In the genomic region with DNA sequence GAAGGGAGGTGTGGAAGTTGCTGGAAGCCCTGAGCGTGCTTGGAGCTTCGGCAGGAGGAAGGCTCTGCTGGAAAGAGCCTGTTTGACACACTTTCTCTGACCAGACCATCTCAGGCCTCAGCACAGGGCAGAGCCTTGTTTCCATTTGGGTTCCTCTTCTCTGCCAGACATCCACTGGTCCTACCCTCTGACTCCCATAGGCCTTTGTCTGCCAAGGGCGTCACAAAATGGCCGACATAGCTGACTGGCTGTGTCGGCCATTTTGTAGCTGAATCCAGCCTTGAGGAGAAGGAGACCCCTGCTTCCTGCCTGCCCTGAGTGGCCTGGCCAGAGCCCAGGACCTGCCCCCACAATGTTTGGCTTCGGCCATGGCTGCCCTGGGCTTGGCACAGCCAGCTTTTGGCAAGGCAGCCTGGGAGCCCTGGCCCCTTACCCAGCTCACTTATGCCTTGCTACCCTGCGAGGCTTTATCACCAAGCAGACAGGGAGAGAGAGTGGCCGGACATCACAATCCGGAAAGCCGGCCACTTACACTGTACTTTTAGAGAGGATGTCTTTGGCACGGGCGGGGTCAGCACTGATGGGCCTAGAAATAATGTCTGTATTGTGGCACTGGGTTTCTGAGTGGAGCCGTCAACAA, we compare ENCODE assay signal across 11 mouse cellular contexts. TPM values are rescaled to one million over a fixed set of nuclear protein-coding genes. Genes with fewer than 3 reads are reported as not detected.
DNase-seq lines count a peak whose midpoint lies in the region; ATAC-seq and TF ChIP-seq lines count a peak whose summit lies in the region.
"Had no signal": no experiment of that assay in that cellular context is flagged by ENCODE, and none has a peak within 500 bp of the region (broad histone marks: within the 10 kb centered on the region; RNA-seq: fewer than 3 reads in every experiment).

No protein-coding gene starts in this region.

- H3K4me1 ChIP-seq in forebrain, embryonic 10.5 days = peaks cover 5% of the 10 kb centered on the region; the same call in 1 of the 2 replicates
- no peaks in the 10 kb centered on the region for H3K4me1 ChIP-seq in forebrain, embryonic 11.5 days (replicated peaks; ENCODE audit: control insufficient read depth, insufficient read depth, low read length)
- H3K4me1 ChIP-seq in ES-E14 (ENCODE audit: control insufficient read depth in 2 of 2, insufficient read depth in 2 of 2, low read length in 2 of 2, poor library complexity in 1 of 2) = no peaks in the 10 kb centered on the region; a peak in 1 of 4 replicates
- H3K4me1 ChIP-seq in embryonic facial prominence, embryonic 10.5 days = peaks cover 6% of the 10 kb centered on the region
- H3K4me1 ChIP-seq: liver, embryonic 13.5 days had no signal

- no peak for ATAC-seq in forebrain, embryonic 11.5 days (replicated peaks; ENCODE audit: low FRiP score)

- H3K9me3 ChIP-seq in forebrain, embryonic 10.5 days = no peaks in the 10 kb centered on the region
- no peaks in the 10 kb centered on the region for H3K9me3 ChIP-seq in forebrain, embryonic 11.5 days (ENCODE audit: control insufficient read depth, low read length)
- no peaks in the 10 kb centered on the region for H3K9me3 ChIP-seq in ES-E14 (ENCODE audit: control insufficient read depth, insufficient read depth, low read depth, low read length)
- H3K9me3 ChIP-seq in embryonic facial prominence, embryonic 10.5 days = no peaks in the 10 kb centered on the region
- H3K9me3 ChIP-seq: embryonic facial prominence, embryonic 13.5 days; liver, embryonic 13.5 days had no signal

- H3K4me2 ChIP-seq in forebrain, embryonic 11.5 days (ENCODE audit: low read depth, low read length, severe bottlenecking) = no peak overlapping the region
- H3K4me2 ChIP-seq: embryonic facial prominence, embryonic 13.5 days; liver, embryonic 13.5 days had no signal

- in situ Hi-C loops in ES-E14 (cut with MboI; ENCODE audit: low sequenced_read_pairs in 2 of 2, unreplicated experiment in 2 of 2) = no loop called here

- H3K4me3 ChIP-seq in forebrain, embryonic 10.5 days = no peak overlapping the region
- no peak overlapping the region for H3K4me3 ChIP-seq in forebrain, embryonic 11.5 days (ENCODE audit: low read depth, low read length)
- no peak overlapping the region for H3K4me3 ChIP-seq in ES-E14 (ENCODE audit: insufficient read depth in 1 of 2, low read depth in 1 of 2, low read length in 2 of 2, poor library complexity in 1 of 2, severe bottlenecking in 1 of 2)
- H3K4me3 ChIP-seq in embryonic facial prominence, embryonic 10.5 days = no peak overlapping the region
- H3K4me3 ChIP-seq: embryonic facial prominence, embryonic 13.5 days; liver, embryonic 13.5 days had no signal

- H3K27me3 ChIP-seq in forebrain, embryonic 10.5 days (ENCODE audit: poor library complexity, severe bottlenecking) = peaks cover 43% of the 10 kb centered on the region
- H3K27me3 ChIP-seq in forebrain, embryonic 11.5 days (ENCODE audit: control insufficient read depth, insufficient read depth, low read length) = no peaks in the 10 kb centered on the region
- H3K27me3 ChIP-seq in embryonic facial prominence, embryonic 10.5 days (replicated peaks; ENCODE audit: low read depth, poor library complexity, severe bottlenecking) = peaks cover 18% of the 10 kb centered on the region; the same call in 1 of the 2 replicates
- H3K27me3 ChIP-seq: embryonic facial prominence, embryonic 13.5 days; liver, embryonic 13.5 days had no signal

- H3K9ac ChIP-seq in forebrain, embryonic 11.5 days (ENCODE audit: low read length) = no peak overlapping the region
- H3K9ac ChIP-seq in ES-E14 (ENCODE audit: insufficient read depth, low read depth, low read length, poor library complexity, severe bottlenecking) = no peak overlapping the region
- H3K9ac ChIP-seq: embryonic facial prominence, embryonic 13.5 days; liver, embryonic 13.5 days had no signal

- WGBS in forebrain, embryonic 10.5 days = 95% methylated on average over 13 of the region's 13 CpGs
- WGBS in forebrain, embryonic 11.5 days = 95% methylated on average over 13 of the region's 13 CpGs
- WGBS in embryonic facial prominence, embryonic 10.5 days = 94% methylated on average over 13 of the region's 13 CpGs

- no peak for DNase-seq in forebrain, embryonic 10.5 days (ENCODE audit: extremely low spot score, low spot score)
- DNase-seq in forebrain, embryonic 11.5 days (ENCODE audit: low spot score) = no peak
- peak; percentile 42 for DNase-seq in layer of hippocampus, adult 11-12 months (ENCODE audit: low spot score)
- no peak for DNase-seq in layer of hippocampus, postnatal 25 days (ENCODE audit: extremely low spot score in 1 of 2, low spot score in 1 of 2)
- DNase-seq in ES-E14 (ENCODE audit: low read depth, low spot score) (no peak), adipocyte (ENCODE audit: low spot score) (no peak)
- no peak for DNase-seq in embryonic facial prominence, embryonic 10.5 days (ENCODE audit: low spot score)
- DNase-seq in adrenal gland, postnatal 36 days = no peak
- DNase-seq: gastrocnemius, postnatal 36 days; liver, embryonic 13.5 days had no signal

- H3K27ac ChIP-seq in forebrain, embryonic 10.5 days = 0 out of 2 replicates have a peak overlapping the region, but pooled peaks have one; percentile 20
- H3K27ac ChIP-seq in forebrain, embryonic 11.5 days (ENCODE audit: low read depth, low read length) = no peak overlapping the region
- H3K27ac ChIP-seq in ES-E14 (ENCODE audit: insufficient read depth, low read depth, low read length, poor library complexity, severe bottlenecking) = no peak overlapping the region
- 0 out of 2 replicates have a peak overlapping the region, but pooled peaks have one; percentile 6 for H3K27ac ChIP-seq in embryonic facial prominence, embryonic 10.5 days (replicated peaks)
- H3K27ac ChIP-seq: embryonic facial prominence, embryonic 13.5 days; liver, embryonic 13.5 days had no signal

- H3K36me3 ChIP-seq in forebrain, embryonic 10.5 days (replicated peaks) = no peaks in the 10 kb centered on the region
- H3K36me3 ChIP-seq in forebrain, embryonic 11.5 days (ENCODE audit: control insufficient read depth, insufficient read depth, low read length) = no peaks in the 10 kb centered on the region; the same call in 1 of the 2 replicates
- no peaks in the 10 kb centered on the region; the same call in 1 of the 2 replicates for H3K36me3 ChIP-seq in ES-E14 (ENCODE audit: control insufficient read depth, insufficient read depth, low read length, poor library complexity, severe bottlenecking)
- no peaks in the 10 kb centered on the region for H3K36me3 ChIP-seq in embryonic facial prominence, embryonic 10.5 days (replicated peaks)
- H3K36me3 ChIP-seq: liver, embryonic 13.5 days had no signal

TF ChIP-seq in ES-E14, 5 proteins besides CTCF, POLR2A, EP300 and RAD21:
- TF ChIP-seq HCFC1 (IDR thresholded peaks at IDR 0.05; ENCODE audit: borderline replicate concordance, insufficient read depth, low read length) (no peak), ZC3H11A (IDR thresholded peaks at IDR 0.05; ENCODE audit: borderline replicate concordance, low read depth, low read length) (peak; percentile 54; the same call in 1 of the 2 replicates)

RNA-seq across cellular contexts. Expression of a gene that starts 34.8 kb away (rescaled TPM):
- polyA plus RNA-seq in forebrain, embryonic 10.5 days (2016; fragmentation: Nextera tagmentation; extraction: Ambion mirVana) = 0.11 and 0.20 TPM in 2 replicates
- 0.31 and 0.51 TPM in 2 replicates for polyA plus RNA-seq in forebrain, embryonic 11.5 days (2014; fragmentation: Nextera tagmentation; extraction: Ambion mirVana)
- total RNA-seq in layer of hippocampus, postnatal 25 days (2021) = 1 to 10 TPM; 3.1 to 3.3 TPM
- total RNA-seq in ES-E14 (2012; rRNA removed) = 0.09 and 0.21 TPM in 2 replicates
- 0.29 and 0.75 TPM in 2 replicates for polyA plus RNA-seq in embryonic facial prominence, embryonic 10.5 days (2016; fragmentation: Nextera tagmentation; extraction: Ambion mirVana)
- total RNA-seq in adrenal gland, postnatal 36 days (2021) = 10 to 100 TPM; 23.9 to 38.5 TPM

Comparison
In these comparisons a context has a peak if more than half of its experiments do, and no peak if none do; other contexts are left out.
1. H3K27ac ChIP-seq: peak in forebrain, embryonic 10.5 days (single experiment) and embryonic facial prominence, embryonic 10.5 days (single experiment); none in forebrain, embryonic 11.5 days (single experiment) and ES-E14 (single experiment).
2. RNA of a gene that starts 34.8 kb away (total RNA-seq): 23.9 to 38.5 TPM in adrenal gland, postnatal 36 days; 3.1 to 3.3 TPM in layer of hippocampus, postnatal 25 days and 0.09 to 0.21 TPM in ES-E14; every median in the first group is over 4 times any median in the second.